Mouse (Mus musculus) splenic B cell, adult 2 months (primary cell): Measurements from ENCODE around the gene Gmpr2.
A peak's percentile ranks its signal among the peaks of the same experiment; 100 is the strongest.

Source experiments
- DNase-seq: peaks from one replicate; pipeline ENCODE4 v3.0.0-alpha.2; 2011; ENCODE audit warnings: low read depth, low spot score
- H3K27me3 ChIP-seq: 2 replicates; pipeline ENCODE4 v1.6.1; 2012; ENCODE audit warnings: mild to moderate bottlenecking, low read length, moderate library complexity, mixed read lengths; ENCODE audit not compliant: control insufficient read depth, poor library complexity, insufficient read depth, severe bottlenecking
- H3K36me3 ChIP-seq: 2 replicates; pipeline ENCODE4 v1.6.1; 2012; ENCODE audit warnings: mild to moderate bottlenecking, low read length, moderate library complexity, mixed read lengths; ENCODE audit not compliant: control insufficient read depth, poor library complexity, insufficient read depth, severe bottlenecking

Gene Gmpr2

DNA sequence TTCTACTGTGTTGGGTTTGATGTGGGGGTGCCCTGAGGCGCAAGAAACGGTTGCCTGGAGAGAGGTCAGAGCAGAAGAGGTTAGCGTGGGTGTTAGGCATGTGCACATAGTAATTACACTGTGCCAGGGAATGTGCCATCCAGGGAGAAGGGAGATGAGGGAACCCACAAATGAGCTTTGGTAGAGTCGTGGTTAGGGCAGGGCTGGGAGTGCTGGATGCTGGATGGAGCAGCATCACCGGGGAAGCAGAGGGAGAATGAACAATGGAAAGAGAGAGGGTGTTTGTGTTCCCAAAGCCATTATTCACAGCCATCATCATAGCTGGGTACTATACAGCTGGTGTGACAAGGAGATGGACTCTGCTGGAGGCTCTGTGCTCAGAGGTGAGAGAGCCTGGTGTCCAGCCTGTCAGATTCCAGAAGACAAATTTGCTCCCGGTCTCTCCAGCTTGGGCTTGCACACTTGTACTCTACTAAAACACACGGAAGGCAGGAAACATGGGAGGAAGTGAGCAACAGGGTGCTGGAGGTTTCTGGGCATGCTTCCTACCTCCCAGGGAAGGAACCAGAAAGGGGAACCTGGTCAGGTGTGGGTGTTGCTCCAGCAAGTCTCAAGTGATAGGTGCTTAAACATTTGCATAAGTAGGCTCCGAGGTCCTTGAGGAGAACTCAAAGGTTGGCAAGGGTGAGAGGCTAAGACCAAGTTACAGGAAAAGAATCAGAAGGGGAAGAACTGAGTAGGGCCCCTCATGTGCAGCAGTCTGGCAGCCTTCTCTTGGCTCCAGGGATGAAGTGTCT is 56.3 kb downstream of the Gmpr2 start:
- peak; percentile 63 for DNase-seq
- Histone ChIP-seq H3K36me3 (no peaks in the 10 kb centered on the region), H3K27me3 (no peaks in the 10 kb centered on the region)
